Mouse (Mus musculus): ENCODE results near the gene Arl5c. TPM values are rescaled to one million over a fixed set of nuclear protein-coding genes. Genes with fewer than 3 reads are reported as not detected.

Arl5c gene
- polyA plus RNA-seq, 1 experiment from 2014 or later = 31.2 TPM

GRCm38 (mm10) chr11:97994539-97995100 lies 1.4 kb downstream of the Arl5c start:
- Histone ChIP-seq H3K4me1 (replicated peaks; ENCODE audit: control insufficient read depth, insufficient read depth, low read length) (peaks cover 22% of the 10 kb centered on the region), H3K4me2 (peak overlapping the region; percentile 88), H3K36me3 (ENCODE audit: control insufficient read depth, insufficient read depth, low read length) (no peaks in the 10 kb centered on the region), H3K27me3 (replicated peaks; ENCODE audit: control insufficient read depth, insufficient read depth, low read length) (no peaks in the 10 kb centered on the region), H3K9me3 (ENCODE audit: control insufficient read depth, low read length) (no peaks in the 10 kb centered on the region), H3K27ac (ENCODE audit: low read depth, low read length) (no peak overlapping the region), H3K4me3 (ENCODE audit: low read depth, low read length) (peak overlapping the region; percentile 41), H3K9ac (ENCODE audit: low read depth, low read length) (no peak overlapping the region; the same call in 1 of the 2 replicates)
- 5% methylated on average over 13 of the region's 13 CpGs for WGBS
- ATAC-seq (replicated peaks; ENCODE audit: low FRiP score) (peak; percentile 77), DNase-seq (ENCODE audit: low spot score) (peak; percentile 83)

- Histone ChIP-seq H3K9me3 (ENCODE audit: control insufficient read depth, low read length) (no peaks in the 10 kb centered on the region), H3K4me3 (ENCODE audit: low read depth, low read length) (peak overlapping the region; percentile 90), H3K4me2 (peak overlapping the region; percentile 82), H3K36me3 (ENCODE audit: control insufficient read depth, insufficient read depth, low read length) (no peaks in the 10 kb centered on the region), H3K27me3 (replicated peaks; ENCODE audit: control insufficient read depth, insufficient read depth, low read length) (peaks cover 36% of the 10 kb centered on the region), H3K4me1 (replicated peaks; ENCODE audit: control insufficient read depth, insufficient read depth, low read length) (peaks cover 20% of the 10 kb centered on the region), H3K9ac (ENCODE audit: low read depth, low read length) (peak overlapping the region; percentile 83), H3K27ac (ENCODE audit: low read depth, low read length) (peak overlapping the region; percentile 94)
- DNase-seq (ENCODE audit: low spot score) (peak; percentile 85), ATAC-seq (replicated peaks; ENCODE audit: low FRiP score) (peak; percentile 89)
- WGBS = under 1% methylated on average over 26 of the region's 26 CpGs
Observed at GRCm38 (mm10) chr11:97988530-97989096, 7.4 kb downstream of the Arl5c start.

- peak overlapping the region; percentile 90 for H3K4me3 ChIP-seq (ENCODE audit: low read depth, low read length)
- DNase-seq (ENCODE audit: low spot score) = peak; percentile 94
- under 1% methylated on average over 42 of the region's 42 CpGs for WGBS
- H3K36me3 ChIP-seq (ENCODE audit: control insufficient read depth, insufficient read depth, low read length) = no peaks in the 10 kb centered on the region
- ATAC-seq (replicated peaks; ENCODE audit: low FRiP score) = peak; percentile 80
- H3K27ac ChIP-seq (ENCODE audit: low read depth, low read length) = peak overlapping the region; percentile 94
- peak overlapping the region; percentile 82 for H3K4me2 ChIP-seq
- no peaks in the 10 kb centered on the region for H3K9me3 ChIP-seq (ENCODE audit: control insufficient read depth, low read length)
- peak overlapping the region; percentile 83 for H3K9ac ChIP-seq (ENCODE audit: low read depth, low read length)
- H3K27me3 ChIP-seq (replicated peaks; ENCODE audit: control insufficient read depth, insufficient read depth, low read length) = peaks cover 38% of the 10 kb centered on the region
- peaks cover 20% of the 10 kb centered on the region for H3K4me1 ChIP-seq (replicated peaks; ENCODE audit: control insufficient read depth, insufficient read depth, low read length)
Observed at GRCm38 (mm10) chr11:97987551-97988526, 8.1 kb downstream of the Arl5c start.

- Histone ChIP-seq H3K27ac (ENCODE audit: low read depth, low read length) (no peak overlapping the region), H3K27me3 (replicated peaks; ENCODE audit: control insufficient read depth, insufficient read depth, low read length) (peaks cover 40% of the 10 kb centered on the region), H3K4me1 (replicated peaks; ENCODE audit: control insufficient read depth, insufficient read depth, low read length) (peaks cover 20% of the 10 kb centered on the region), H3K9ac (ENCODE audit: low read depth, low read length) (no peak overlapping the region), H3K4me3 (ENCODE audit: low read depth, low read length) (peak overlapping the region; percentile 90), H3K36me3 (ENCODE audit: control insufficient read depth, insufficient read depth, low read length) (no peaks in the 10 kb centered on the region), H3K9me3 (ENCODE audit: control insufficient read depth, low read length) (no peaks in the 10 kb centered on the region), H3K4me2 (peak overlapping the region; percentile 86)
- DNase-seq (ENCODE audit: low spot score) (no peak), ATAC-seq (replicated peaks; ENCODE audit: low FRiP score) (no peak)
- WGBS = 24% methylated on average over 17 of the region's 17 CpGs
Observed at GRCm38 (mm10) chr11:97986738-97987465, 9.1 kb downstream of the Arl5c start.

- Histone ChIP-seq H3K9me3 (ENCODE audit: control insufficient read depth, low read length) (no peaks in the 10 kb centered on the region), H3K9ac (ENCODE audit: low read depth, low read length) (0 out of 2 replicates have a peak within 1 kb of the TSS, but pooled peaks have one; percentile 40), H3K27me3 (replicated peaks; ENCODE audit: control insufficient read depth, insufficient read depth, low read length) (peaks cover 40% of the 10 kb centered on the region), H3K4me3 (ENCODE audit: low read depth, low read length) (peak within 1 kb of the TSS; percentile 90), H3K27ac (ENCODE audit: low read depth, low read length) (no peak within 1 kb of the TSS), H3K36me3 (ENCODE audit: control insufficient read depth, insufficient read depth, low read length) (no peaks in the 10 kb centered on the region), H3K4me2 (peak within 1 kb of the TSS; percentile 86), H3K4me1 (replicated peaks; ENCODE audit: control insufficient read depth, insufficient read depth, low read length) (peaks cover 20% of the 10 kb centered on the region)
- ATAC-seq (replicated peaks; ENCODE audit: low FRiP score) = no peak
- DNase-seq (ENCODE audit: low spot score) = no peak
- WGBS = 4% methylated on average over 72 of the region's 74 CpGs
Observed at GRCm38 (mm10) chr11:97985727-97986677, 10.0 kb downstream of the Arl5c start, which contains the start of gene Plxdc1. Plxdc1 (minus strand) TSS chr11:97986444.

- H3K4me2 ChIP-seq = no peak overlapping the region
- H3K27me3 ChIP-seq (replicated peaks; ENCODE audit: control insufficient read depth, insufficient read depth, low read length) = peaks cover 43% of the 10 kb centered on the region
- no peak for ATAC-seq (replicated peaks; ENCODE audit: low FRiP score)
- H3K9ac ChIP-seq (ENCODE audit: low read depth, low read length) = no peak overlapping the region
- no peaks in the 10 kb centered on the region for H3K9me3 ChIP-seq (ENCODE audit: control insufficient read depth, low read length)
- H3K36me3 ChIP-seq (ENCODE audit: control insufficient read depth, insufficient read depth, low read length) = no peaks in the 10 kb centered on the region
- WGBS = 77% methylated on average over 1 of the region's 1 CpGs
- peaks cover 8% of the 10 kb centered on the region for H3K4me1 ChIP-seq (replicated peaks; ENCODE audit: control insufficient read depth, insufficient read depth, low read length)
- no peak overlapping the region for H3K4me3 ChIP-seq (ENCODE audit: low read depth, low read length)
- no peak overlapping the region for H3K27ac ChIP-seq (ENCODE audit: low read depth, low read length)
- DNase-seq (ENCODE audit: low spot score) = no peak
Observed at GRCm38 (mm10) chr11:97983983-97984382, 12.0 kb downstream of the Arl5c start.

- 77% methylated on average over 3 of the region's 3 CpGs for WGBS
- no peak for ATAC-seq (replicated peaks; ENCODE audit: low FRiP score)
- Histone ChIP-seq H3K9ac (ENCODE audit: low read depth, low read length) (no peak overlapping the region), H3K4me3 (ENCODE audit: low read depth, low read length) (no peak overlapping the region), H3K36me3 (ENCODE audit: control insufficient read depth, insufficient read depth, low read length) (no peaks in the 10 kb centered on the region), H3K4me2 (no peak overlapping the region), H3K9me3 (ENCODE audit: control insufficient read depth, low read length) (no peaks in the 10 kb centered on the region), H3K27me3 (replicated peaks; ENCODE audit: control insufficient read depth, insufficient read depth, low read length) (peaks cover 43% of the 10 kb centered on the region), H3K4me1 (replicated peaks; ENCODE audit: control insufficient read depth, insufficient read depth, low read length) (peaks cover 8% of the 10 kb centered on the region), H3K27ac (ENCODE audit: low read depth, low read length) (no peak overlapping the region)
- no peak for DNase-seq (ENCODE audit: low spot score)
Observed at GRCm38 (mm10) chr11:97983506-97983905, 12.5 kb downstream of the Arl5c start.
